Mouse (Mus musculus) hindbrain, embryonic 10.5 days (tissue): ENCODE data around the gene Dek. TPM values are rescaled to one million over a fixed set of nuclear protein-coding genes. Genes with fewer than 3 reads are reported as not detected.

Experiments
- DNase-seq: peaks from one replicate; pipeline ENCODE4 v3.0.0-alpha.2; 2017; ENCODE audit warnings: low spot score
- H3K27ac ChIP-seq: fragments of 300-500 bp; sonication (generic); 2 replicates; pipeline ENCODE4 v1.5.1; 2016; ENCODE audit warnings: mild to moderate bottlenecking, moderate library complexity
- H3K27me3 ChIP-seq: fragments of 300-500 bp; sonication (generic); 2 replicates; pipeline ENCODE4 v1.6.1; 2016; ENCODE audit warnings: mild to moderate bottlenecking; ENCODE audit not compliant: poor library complexity, insufficient read depth, severe bottlenecking
- H3K36me3 ChIP-seq: fragments of 300-500 bp; sonication (generic); 2 replicates; pipeline ENCODE4 v1.6.1; 2016; ENCODE audit warnings: mild to moderate bottlenecking, moderate library complexity
- H3K4me1 ChIP-seq: fragments of 300-500 bp; sonication (generic); replicated peaks from 2 replicates; pipeline ENCODE4 v1.6.1; 2016; ENCODE audit warnings: mild to moderate bottlenecking
- H3K4me3 ChIP-seq: fragments of 300-500 bp; sonication (generic); 2 replicates; pipeline ENCODE4 v1.5.1; 2016; ENCODE audit warnings: mild to moderate bottlenecking, moderate library complexity
- H3K9me3 ChIP-seq: fragments of 300-500 bp; sonication (generic); 2 replicates; pipeline ENCODE4 v1.6.1; 2016; ENCODE audit warnings: mild to moderate bottlenecking, moderate library complexity
- whole genome bisulfite sequencing: fragments of 180-500 bp; shearing (Covaris S2); methylation state at CpG from one replicate; pipeline ENCODE4 v1.1.7; 2016; 5-methylcytosine and 5-hydroxymethylcytosine counted together
- polyA plus RNA-seq: library from polyadenylated mRNA; unstranded; fragments of >200 nt; fragmentation: Nextera tagmentation; extraction: Ambion mirVana; gene quantifications from 2 replicates; pipeline ENCODE4 v1.2.1, GENCODE M21; 2016

The Dek gene
- polyA plus RNA-seq, 1 experiment from 2014 or later: 222 TPM

DNA sequence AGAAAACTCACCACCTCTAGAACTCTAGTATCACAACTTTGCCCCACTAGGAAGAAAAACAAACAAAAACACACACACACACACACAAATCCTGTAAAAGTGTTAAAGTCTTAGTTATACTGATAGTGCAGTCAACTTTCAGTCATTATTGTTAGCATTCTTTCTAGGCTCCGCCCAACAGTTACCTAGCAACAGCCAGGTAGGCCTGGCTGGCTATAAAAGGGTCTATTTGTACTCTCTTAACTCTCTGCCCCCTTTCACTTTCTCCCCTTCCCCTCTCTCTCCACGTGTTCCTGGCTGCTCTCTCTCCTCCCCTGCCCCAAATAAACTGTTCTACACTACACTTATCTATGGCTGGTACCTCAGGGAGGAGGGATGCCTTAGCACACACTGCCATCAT is 1.9 kb downstream of the Dek start:
- peak overlapping the region; percentile 26; the same call in 1 of the 2 replicates for H3K27ac ChIP-seq
- no peaks in the 10 kb centered on the region for H3K27me3 ChIP-seq
- no peak for DNase-seq
- H3K4me1 ChIP-seq: peaks cover 29% of the 10 kb centered on the region
- H3K9me3 ChIP-seq: no peaks in the 10 kb centered on the region
- H3K36me3 ChIP-seq: peaks cover 40% of the 10 kb centered on the region
- 16% methylated on average over 2 of the region's 2 CpGs for WGBS
- peak overlapping the region; percentile 99 for H3K4me3 ChIP-seq

DNA sequence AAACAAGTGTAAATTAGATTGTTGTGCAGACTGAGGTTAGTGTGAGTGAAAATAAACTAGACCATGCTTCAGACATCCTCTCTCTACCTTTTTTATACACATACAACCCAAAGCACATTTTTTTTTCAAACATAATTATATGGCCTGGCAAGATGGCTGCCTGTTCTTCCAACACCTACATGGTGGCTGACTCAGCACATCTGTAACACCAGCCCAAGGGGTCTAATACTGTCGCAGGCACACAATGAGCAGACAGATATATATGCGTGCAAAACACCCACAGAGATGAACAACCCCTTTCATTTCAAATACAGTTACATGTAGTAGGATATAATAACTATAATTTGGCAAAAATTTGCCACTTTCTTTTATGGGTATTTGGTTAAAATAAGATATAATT is 5.4 kb downstream of the Dek start:
- peaks cover 76% of the 10 kb centered on the region for H3K36me3 ChIP-seq
- DNase-seq: no peak
- no peaks in the 10 kb centered on the region for H3K27me3 ChIP-seq
- 92% methylated on average over 2 of the region's 2 CpGs for WGBS
- H3K27ac ChIP-seq: no peak overlapping the region
- H3K9me3 ChIP-seq: no peaks in the 10 kb centered on the region
- no peak overlapping the region for H3K4me3 ChIP-seq
- H3K4me1 ChIP-seq: peaks cover 17% of the 10 kb centered on the region

DNA sequence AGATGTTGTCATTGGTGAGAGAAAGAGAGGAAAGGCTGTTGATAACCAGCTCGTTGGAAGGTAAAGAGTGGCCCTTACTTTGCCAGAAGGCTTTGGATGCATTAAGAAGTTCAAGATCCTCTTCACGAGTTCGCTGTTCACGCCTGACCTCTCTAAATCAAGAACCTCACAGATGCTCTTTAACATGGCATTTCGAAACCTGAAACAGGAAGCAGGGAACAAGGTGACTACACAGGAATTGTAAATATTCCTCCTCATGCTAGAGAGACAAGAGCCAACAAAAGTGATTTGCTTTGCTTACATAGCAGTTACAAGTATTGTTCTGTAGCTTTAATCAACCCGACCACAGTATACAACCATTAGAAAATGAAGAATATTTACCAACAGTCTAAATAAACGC is 6.7 kb downstream of the Dek start:
- Histone ChIP-seq H3K27ac (no peak overlapping the region), H3K9me3 (no peaks in the 10 kb centered on the region), H3K4me3 (no peak overlapping the region), H3K36me3 (peaks cover 89% of the 10 kb centered on the region), H3K27me3 (no peaks in the 10 kb centered on the region), H3K4me1 (peaks cover 15% of the 10 kb centered on the region)
- 83% methylated on average over 7 of the region's 7 CpGs for WGBS
- no peak for DNase-seq

DNA sequence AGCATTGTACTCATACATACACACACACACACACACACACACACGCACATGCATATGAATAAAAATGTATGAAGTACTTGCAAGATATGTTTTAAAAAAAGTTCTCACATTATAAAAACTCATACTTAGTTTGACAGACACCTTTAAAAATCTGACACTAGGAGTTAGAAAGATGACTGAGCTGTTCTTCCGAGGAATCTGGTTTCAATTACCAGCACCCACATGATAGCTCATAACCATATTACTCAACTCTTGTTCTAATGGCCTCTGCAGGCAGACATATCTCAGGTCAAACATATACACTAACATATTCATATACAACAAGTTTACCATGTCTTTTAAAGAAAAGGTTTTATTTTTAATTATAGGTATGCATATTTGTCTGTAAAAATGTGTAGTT is 9.4 kb downstream of the Dek start:
- H3K4me3 ChIP-seq: no peak overlapping the region
- H3K27ac ChIP-seq: no peak overlapping the region
- 91% methylated on average over 2 of the region's 2 CpGs for whole genome bisulfite sequencing
- peaks cover 100% of the 10 kb centered on the region for H3K36me3 ChIP-seq
- DNase-seq: no peak
- no peaks in the 10 kb centered on the region for H3K27me3 ChIP-seq
- no peaks in the 10 kb centered on the region for H3K4me1 ChIP-seq
- H3K9me3 ChIP-seq: no peaks in the 10 kb centered on the region

DNA sequence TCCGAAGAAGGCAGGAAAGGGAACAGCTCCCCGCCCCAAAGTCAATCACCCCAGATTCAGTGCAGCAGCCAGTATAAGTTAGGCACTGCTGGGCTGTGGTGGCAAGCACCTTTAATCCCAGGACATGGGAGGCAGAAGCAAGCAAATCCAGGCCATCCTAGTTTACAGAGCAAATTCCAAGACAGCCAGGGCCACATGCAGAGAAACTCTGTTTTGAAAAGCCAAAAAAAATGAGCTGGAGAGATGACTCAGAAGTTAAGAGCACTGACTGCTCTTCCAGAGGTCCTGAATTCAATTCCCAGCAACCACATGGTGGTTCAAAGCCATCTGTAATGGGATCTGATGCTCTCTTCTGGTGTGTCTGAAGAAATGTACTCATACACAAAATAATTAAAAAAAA is 12.2 kb downstream of the Dek start:
- Histone ChIP-seq H3K4me1 (no peaks in the 10 kb centered on the region), H3K36me3 (peaks cover 99% of the 10 kb centered on the region), H3K27ac (no peak overlapping the region), H3K4me3 (no peak overlapping the region), H3K27me3 (no peaks in the 10 kb centered on the region), H3K9me3 (no peaks in the 10 kb centered on the region)
- DNase-seq: no peak
- WGBS: 90% methylated on average over 2 of the region's 2 CpGs

DNA sequence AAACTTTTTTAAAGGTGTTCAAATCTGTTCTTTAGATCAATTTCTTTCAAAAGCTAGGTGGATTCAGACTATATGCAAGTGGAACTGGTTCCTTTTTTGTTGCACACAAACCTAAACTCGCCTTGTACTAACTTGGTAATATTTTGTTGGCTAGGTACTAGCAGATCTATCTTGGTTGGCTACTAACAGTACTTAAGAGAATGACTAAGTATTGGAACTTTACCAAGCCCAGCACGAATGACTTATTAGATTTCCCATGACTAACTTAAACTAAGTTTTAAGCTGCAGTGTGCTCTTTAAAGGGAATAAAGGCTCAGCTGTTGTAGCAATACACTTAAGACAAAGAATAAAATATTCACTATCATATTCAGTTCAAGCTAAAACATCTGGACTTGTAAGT is 16.7 kb downstream of the Dek start:
- Histone ChIP-seq H3K4me1 (no peaks in the 10 kb centered on the region), H3K4me3 (no peak overlapping the region), H3K27me3 (no peaks in the 10 kb centered on the region), H3K27ac (no peak overlapping the region), H3K9me3 (no peaks in the 10 kb centered on the region), H3K36me3 (peaks cover 98% of the 10 kb centered on the region)
- no peak for DNase-seq
- WGBS: 90% methylated on average over 2 of the region's 2 CpGs

DNA sequence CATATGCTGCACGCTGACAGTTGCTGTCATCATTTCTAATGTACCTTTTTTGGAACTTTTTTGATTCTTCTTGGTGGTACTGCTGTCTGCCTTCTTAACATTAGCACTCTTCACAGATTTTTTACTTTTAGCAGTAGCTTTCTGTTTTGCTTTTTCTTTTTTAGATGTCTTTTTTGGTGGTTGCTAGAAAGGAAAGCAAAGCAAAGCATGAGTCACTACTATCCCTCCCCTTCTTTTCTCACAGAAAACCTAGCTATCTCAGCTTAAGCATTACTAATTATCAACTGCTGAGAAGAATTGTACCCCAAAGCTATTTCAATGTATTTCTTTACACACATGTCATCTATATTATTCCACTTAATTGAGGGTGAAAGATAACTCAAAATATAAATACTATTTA is 17.6 kb downstream of the Dek start:
- no peaks in the 10 kb centered on the region for H3K4me1 ChIP-seq
- no peak for DNase-seq
- no peak overlapping the region for H3K27ac ChIP-seq
- no peak overlapping the region for H3K4me3 ChIP-seq
- H3K27me3 ChIP-seq: no peaks in the 10 kb centered on the region
- 97% methylated on average over 1 of the region's 1 CpGs for WGBS
- H3K36me3 ChIP-seq: peaks cover 97% of the 10 kb centered on the region
- no peaks in the 10 kb centered on the region for H3K9me3 ChIP-seq

DNA sequence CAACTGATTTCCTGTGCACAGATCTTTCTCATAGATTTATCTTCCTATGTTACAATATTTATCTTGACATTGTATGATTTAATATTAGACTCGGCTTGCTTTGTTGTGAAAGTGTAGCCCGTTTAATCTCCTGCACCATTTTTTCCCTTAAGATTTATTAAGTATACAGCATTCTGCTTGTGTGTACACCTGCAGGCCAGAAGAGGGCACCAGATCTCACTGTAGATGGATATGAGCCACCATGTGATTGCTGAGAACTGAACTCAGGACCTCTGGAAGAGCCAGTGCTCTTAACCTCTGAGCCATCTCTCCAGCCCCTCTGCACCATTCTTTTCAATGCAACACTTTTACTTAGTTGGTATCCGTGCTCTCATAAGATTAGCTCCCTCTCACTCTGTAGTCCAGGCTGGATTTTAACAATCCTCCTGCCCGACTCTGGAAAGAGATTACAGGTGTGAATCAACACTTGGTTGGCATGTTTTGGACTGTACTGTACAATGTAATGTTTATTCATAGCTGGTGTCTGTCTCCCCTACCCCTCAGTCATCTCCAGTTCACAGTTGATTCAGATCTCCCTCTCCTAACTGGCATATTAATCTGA is 25.0 kb downstream of the Dek start:
- no peaks in the 10 kb centered on the region for H3K9me3 ChIP-seq
- WGBS: 89% methylated on average over 4 of the region's 4 CpGs
- peaks cover 88% of the 10 kb centered on the region for H3K36me3 ChIP-seq
- H3K27ac ChIP-seq: no peak overlapping the region
- H3K27me3 ChIP-seq: no peaks in the 10 kb centered on the region
- H3K4me3 ChIP-seq: no peak overlapping the region
- no peaks in the 10 kb centered on the region for H3K4me1 ChIP-seq
- no peak for DNase-seq

DNA sequence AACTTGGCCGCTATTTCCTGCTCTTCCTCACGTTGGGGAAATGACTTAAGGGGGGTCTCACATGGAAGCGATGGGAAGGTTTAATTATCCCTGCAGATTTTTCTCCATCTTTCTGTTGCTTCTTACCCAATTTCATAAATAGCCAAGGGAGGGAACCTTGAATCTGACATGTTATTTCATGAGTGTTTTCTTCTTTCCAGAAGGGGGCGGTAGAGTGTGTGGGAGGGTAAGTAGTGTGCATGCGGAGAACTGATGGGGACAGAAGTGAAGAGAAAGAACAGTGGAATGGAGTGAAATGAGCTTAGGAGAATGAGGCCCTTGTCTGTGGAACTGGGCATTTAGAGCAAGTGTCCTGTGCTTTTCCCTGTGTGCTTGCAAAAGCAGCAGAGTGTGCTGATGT is 27.2 kb downstream of the Dek start:
- Histone ChIP-seq H3K27me3 (no peaks in the 10 kb centered on the region), H3K4me1 (no peaks in the 10 kb centered on the region), H3K9me3 (no peaks in the 10 kb centered on the region), H3K27ac (no peak overlapping the region), H3K36me3 (peaks cover 88% of the 10 kb centered on the region), H3K4me3 (no peak overlapping the region)
- 75% methylated on average over 5 of the region's 5 CpGs for WGBS
- DNase-seq: no peak

DNA sequence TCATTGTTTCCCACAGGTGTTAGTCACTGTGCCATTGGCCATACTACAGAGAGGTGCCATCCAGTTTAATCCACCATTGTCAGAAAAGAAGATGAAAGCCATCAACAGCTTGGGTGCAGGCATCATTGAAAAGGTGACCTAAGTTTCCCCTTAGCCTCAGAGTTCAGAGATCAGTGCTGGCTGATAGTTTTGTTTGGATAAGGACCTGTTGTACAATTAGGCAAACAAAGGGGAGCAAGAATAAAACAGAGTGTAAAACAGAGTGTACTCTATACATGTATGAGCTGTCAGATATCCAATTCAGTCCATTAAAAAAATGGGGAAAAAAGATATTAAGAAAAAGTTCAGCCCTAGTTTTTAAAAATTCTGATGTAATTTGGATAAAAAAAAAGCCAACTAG is 28.6 kb downstream of the Dek start:
- no peak for DNase-seq
- H3K27me3 ChIP-seq: no peaks in the 10 kb centered on the region
- no peak overlapping the region for H3K4me3 ChIP-seq
- peaks cover 89% of the 10 kb centered on the region for H3K36me3 ChIP-seq
- H3K9me3 ChIP-seq: no peaks in the 10 kb centered on the region
- no peaks in the 10 kb centered on the region for H3K4me1 ChIP-seq
- H3K27ac ChIP-seq: no peak overlapping the region

DNA sequence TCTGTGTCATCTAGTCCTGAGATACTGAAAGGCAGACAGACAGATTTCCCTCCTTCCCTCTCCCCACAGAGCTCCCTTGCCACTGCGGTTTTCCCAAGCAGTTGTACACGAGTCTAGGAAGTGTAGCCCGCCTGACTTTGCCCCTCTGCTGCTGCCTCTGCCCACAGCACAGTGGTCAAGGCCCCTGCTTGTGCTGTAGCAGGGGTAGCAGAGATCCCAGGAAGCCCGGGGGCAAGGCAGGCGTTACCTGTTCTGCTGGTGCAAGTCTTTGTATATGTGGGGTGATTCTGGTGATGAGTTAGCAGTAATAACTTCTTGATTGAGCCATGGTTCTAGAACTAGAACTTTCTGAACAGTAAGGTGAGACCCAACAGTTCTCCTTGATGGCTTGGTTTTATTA is 29.8 kb downstream of the Dek start:
- no peaks in the 10 kb centered on the region for H3K4me1 ChIP-seq
- 88% methylated on average over 5 of the region's 5 CpGs for WGBS
- no peak overlapping the region for H3K4me3 ChIP-seq
- H3K36me3 ChIP-seq: peaks cover 87% of the 10 kb centered on the region
- DNase-seq: no peak
- H3K9me3 ChIP-seq: no peaks in the 10 kb centered on the region
- no peak overlapping the region for H3K27ac ChIP-seq
- no peaks in the 10 kb centered on the region for H3K27me3 ChIP-seq

DNA sequence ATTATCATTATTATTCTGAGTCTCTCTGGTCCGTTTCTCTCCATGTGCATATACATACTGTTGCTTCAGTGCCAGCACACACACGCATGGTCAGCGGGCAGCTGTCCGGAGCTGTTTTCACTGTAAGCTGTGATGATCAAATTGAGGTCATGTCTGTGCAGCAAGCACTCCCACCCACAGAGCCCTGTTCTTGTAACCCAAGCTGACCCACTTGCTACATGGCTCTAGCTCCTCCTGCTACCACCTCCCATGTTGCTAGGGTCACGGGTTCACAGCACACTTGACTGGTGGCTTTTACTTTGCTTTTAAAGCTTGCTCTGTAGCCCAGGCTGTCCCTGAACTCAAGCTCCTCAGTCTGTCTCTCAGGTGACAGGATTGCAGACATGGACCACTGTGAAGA is 33.5 kb downstream of the Dek start:
- H3K4me3 ChIP-seq: no peak overlapping the region
- DNase-seq: no peak
- no peaks in the 10 kb centered on the region for H3K4me1 ChIP-seq
- no peaks in the 10 kb centered on the region for H3K27me3 ChIP-seq
- H3K9me3 ChIP-seq: no peaks in the 10 kb centered on the region
- 89% methylated on average over 5 of the region's 5 CpGs for WGBS
- H3K27ac ChIP-seq: no peak overlapping the region
- peaks cover 83% of the 10 kb centered on the region for H3K36me3 ChIP-seq

DNA sequence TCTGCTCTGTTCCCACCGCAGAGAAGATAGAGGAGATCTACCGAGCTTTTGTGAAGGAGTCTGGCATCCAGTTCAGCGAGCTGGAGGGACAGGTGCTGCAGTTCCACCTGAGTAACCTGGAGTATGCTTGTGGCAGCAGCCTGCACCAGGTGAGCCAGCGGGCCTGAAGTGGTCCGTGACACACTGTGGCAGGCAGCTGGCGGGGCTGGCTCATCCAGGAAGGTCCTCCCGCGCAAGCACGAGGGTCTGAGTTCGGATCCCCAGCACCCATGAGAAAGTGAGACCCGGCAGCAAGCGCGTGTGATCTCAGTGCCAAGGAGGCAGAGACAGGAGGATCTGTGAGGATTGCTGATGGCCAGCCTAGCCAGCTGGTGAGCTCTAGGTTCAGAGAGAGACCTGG is 34.1 kb downstream of the Dek start:
- WGBS: 94% methylated on average over 13 of the region's 13 CpGs
- no peak for DNase-seq
- no peaks in the 10 kb centered on the region for H3K4me1 ChIP-seq
- no peak overlapping the region for H3K27ac ChIP-seq
- H3K9me3 ChIP-seq: no peaks in the 10 kb centered on the region
- H3K27me3 ChIP-seq: no peaks in the 10 kb centered on the region
- H3K4me3 ChIP-seq: no peak overlapping the region
- H3K36me3 ChIP-seq: peaks cover 84% of the 10 kb centered on the region
